Mouse (Mus musculus): ENCODE data around the gene Ush1g. TPM values are rescaled to one million over a fixed set of nuclear protein-coding genes. Genes with fewer than 3 reads are reported as not detected.
A peak's percentile ranks its signal among the peaks of the same experiment; 100 is the strongest.

Ush1g gene
- polyA plus RNA-seq, 1 experiment, result 0.24 TPM

- Histone ChIP-seq H3K4me3 (ENCODE audit: low read depth, low read length) (no peak overlapping the region), H3K9ac (ENCODE audit: low read depth, poor library complexity, severe bottlenecking) (no peak overlapping the region), H3K27ac (ENCODE audit: insufficient read depth, low read length) (no peak overlapping the region), H3K27me3 (ENCODE audit: control insufficient read depth, insufficient read depth, low read length, poor library complexity, severe bottlenecking) (no peaks in the 10 kb centered on the region), H3K9me3 (replicated peaks; ENCODE audit: control insufficient read depth, insufficient read depth, low read length, poor library complexity, severe bottlenecking) (no peaks in the 10 kb centered on the region), H3K36me3 (ENCODE audit: control insufficient read depth, insufficient read depth, low read length, poor library complexity, severe bottlenecking) (no peaks in the 10 kb centered on the region), H3K4me1 (ENCODE audit: control insufficient read depth, insufficient read depth, low read length) (peaks cover 2% of the 10 kb centered on the region)
- TF ChIP-seq EP300 (IDR thresholded peaks at IDR 0.05; ENCODE audit: insufficient read depth, low read depth, low read length), result no peak
- TF ChIP-seq CTCF (IDR thresholded peaks at IDR 0.05; ENCODE audit: low read depth, low read length), result no peak
- no peak for TF ChIP-seq POLR2A (IDR thresholded peaks at IDR 0.05; ENCODE audit: insufficient read depth, low read length)
These were observed 39.5 kb downstream of the Ush1g start for GRCm38 (mm10) chr11:115282295-115282694.

- Histone ChIP-seq H3K4me3 (ENCODE audit: low read depth, low read length) (no peak overlapping the region), H3K9me3 (replicated peaks; ENCODE audit: control insufficient read depth, insufficient read depth, low read length, poor library complexity, severe bottlenecking) (no peaks in the 10 kb centered on the region), H3K36me3 (ENCODE audit: control insufficient read depth, insufficient read depth, low read length, poor library complexity, severe bottlenecking) (no peaks in the 10 kb centered on the region), H3K9ac (ENCODE audit: low read depth, poor library complexity, severe bottlenecking) (no peak overlapping the region), H3K27ac (ENCODE audit: insufficient read depth, low read length) (no peak overlapping the region), H3K27me3 (ENCODE audit: control insufficient read depth, insufficient read depth, low read length, poor library complexity, severe bottlenecking) (no peaks in the 10 kb centered on the region), H3K4me1 (ENCODE audit: control insufficient read depth, insufficient read depth, low read length) (peaks cover 5% of the 10 kb centered on the region)
- TF ChIP-seq EP300 (IDR thresholded peaks at IDR 0.05; ENCODE audit: insufficient read depth, low read depth, low read length) (no peak), POLR2A (IDR thresholded peaks at IDR 0.05; ENCODE audit: insufficient read depth, low read length) (no peak), CTCF (IDR thresholded peaks at IDR 0.05; ENCODE audit: low read depth, low read length) (no peak)
These were observed 42.1 kb downstream of the Ush1g start for GRCm38 (mm10) chr11:115279726-115280125.

GRCm38 (mm10) chr11:115278176-115278575 is 43.7 kb downstream of the Ush1g start:
- H3K36me3 ChIP-seq (ENCODE audit: control insufficient read depth, insufficient read depth, low read length, poor library complexity, severe bottlenecking), result no peaks in the 10 kb centered on the region
- peaks cover 5% of the 10 kb centered on the region for H3K4me1 ChIP-seq (ENCODE audit: control insufficient read depth, insufficient read depth, low read length)
- H3K4me3 ChIP-seq (ENCODE audit: low read depth, low read length), result no peak overlapping the region
- 0 out of 2 replicates have a peak overlapping the region, but pooled peaks have one; percentile 74 for H3K9ac ChIP-seq (ENCODE audit: low read depth, poor library complexity, severe bottlenecking)
- H3K9me3 ChIP-seq (replicated peaks; ENCODE audit: control insufficient read depth, insufficient read depth, low read length, poor library complexity, severe bottlenecking), result no peaks in the 10 kb centered on the region
- TF ChIP-seq EP300 (IDR thresholded peaks at IDR 0.05; ENCODE audit: insufficient read depth, low read depth, low read length), result no peak
- no peak for TF ChIP-seq POLR2A (IDR thresholded peaks at IDR 0.05; ENCODE audit: insufficient read depth, low read length)
- no peak for TF ChIP-seq CTCF (IDR thresholded peaks at IDR 0.05; ENCODE audit: low read depth, low read length)
- no peak overlapping the region for H3K27ac ChIP-seq (ENCODE audit: insufficient read depth, low read length)
- no peaks in the 10 kb centered on the region for H3K27me3 ChIP-seq (ENCODE audit: control insufficient read depth, insufficient read depth, low read length, poor library complexity, severe bottlenecking)

GRCm38 (mm10) chr11:115277604-115277975 is 44.3 kb downstream of the Ush1g start:
- no peak overlapping the region for H3K27ac ChIP-seq (ENCODE audit: insufficient read depth, low read length)
- peak overlapping the region; percentile 74 for H3K9ac ChIP-seq (ENCODE audit: low read depth, poor library complexity, severe bottlenecking)
- no peaks in the 10 kb centered on the region for H3K27me3 ChIP-seq (ENCODE audit: control insufficient read depth, insufficient read depth, low read length, poor library complexity, severe bottlenecking)
- peak overlapping the region; percentile 89 for H3K4me3 ChIP-seq (ENCODE audit: low read depth, low read length)
- H3K4me1 ChIP-seq (ENCODE audit: control insufficient read depth, insufficient read depth, low read length), result peaks cover 5% of the 10 kb centered on the region
- TF ChIP-seq POLR2A (IDR thresholded peaks at IDR 0.05; ENCODE audit: insufficient read depth, low read length) (no peak), CTCF (IDR thresholded peaks at IDR 0.05; ENCODE audit: low read depth, low read length) (no peak), EP300 (IDR thresholded peaks at IDR 0.05; ENCODE audit: insufficient read depth, low read depth, low read length) (no peak)
- no peaks in the 10 kb centered on the region for H3K36me3 ChIP-seq (ENCODE audit: control insufficient read depth, insufficient read depth, low read length, poor library complexity, severe bottlenecking)
- no peaks in the 10 kb centered on the region for H3K9me3 ChIP-seq (replicated peaks; ENCODE audit: control insufficient read depth, insufficient read depth, low read length, poor library complexity, severe bottlenecking)

GRCm38 (mm10) chr11:115276780-115277603 is 44.8 kb downstream of the Ush1g start, which contains the start of gene Fdxr:
Gene Fdxr, minus strand, starts transcription at chr11:115277050.
- H3K27me3 ChIP-seq (ENCODE audit: control insufficient read depth, insufficient read depth, low read length, poor library complexity, severe bottlenecking), result no peaks in the 10 kb centered on the region
- H3K4me3 ChIP-seq (ENCODE audit: low read depth, low read length), result peak within 1 kb of the TSS; percentile 89
- peaks cover 2% of the 10 kb centered on the region for H3K4me1 ChIP-seq (ENCODE audit: control insufficient read depth, insufficient read depth, low read length)
- peak within 1 kb of the TSS; percentile 35; the same call in 1 of the 2 replicates for H3K27ac ChIP-seq (ENCODE audit: insufficient read depth, low read length)
- no peaks in the 10 kb centered on the region for H3K36me3 ChIP-seq (ENCODE audit: control insufficient read depth, insufficient read depth, low read length, poor library complexity, severe bottlenecking)
- no peaks in the 10 kb centered on the region for H3K9me3 ChIP-seq (replicated peaks; ENCODE audit: control insufficient read depth, insufficient read depth, low read length, poor library complexity, severe bottlenecking)
- H3K9ac ChIP-seq (ENCODE audit: low read depth, poor library complexity, severe bottlenecking), result peak within 1 kb of the TSS; percentile 74
- TF ChIP-seq POLR2A (IDR thresholded peaks at IDR 0.05; ENCODE audit: insufficient read depth, low read length), result peak; percentile 91
- no peak for TF ChIP-seq EP300 (IDR thresholded peaks at IDR 0.05; ENCODE audit: insufficient read depth, low read depth, low read length)

- Histone ChIP-seq H3K4me1 (ENCODE audit: control insufficient read depth, insufficient read depth, low read length) (peaks cover 2% of the 10 kb centered on the region), H3K4me3 (ENCODE audit: low read depth, low read length) (peak overlapping the region; percentile 37), H3K27me3 (ENCODE audit: control insufficient read depth, insufficient read depth, low read length, poor library complexity, severe bottlenecking) (no peaks in the 10 kb centered on the region), H3K9ac (ENCODE audit: low read depth, poor library complexity, severe bottlenecking) (peak overlapping the region; percentile 74), H3K9me3 (replicated peaks; ENCODE audit: control insufficient read depth, insufficient read depth, low read length, poor library complexity, severe bottlenecking) (no peaks in the 10 kb centered on the region), H3K27ac (ENCODE audit: insufficient read depth, low read length) (no peak overlapping the region), H3K36me3 (ENCODE audit: control insufficient read depth, insufficient read depth, low read length, poor library complexity, severe bottlenecking) (no peaks in the 10 kb centered on the region)
- TF ChIP-seq CTCF (IDR thresholded peaks at IDR 0.05; ENCODE audit: low read depth, low read length) (no peak), POLR2A (IDR thresholded peaks at IDR 0.05; ENCODE audit: insufficient read depth, low read length) (no peak), EP300 (IDR thresholded peaks at IDR 0.05; ENCODE audit: insufficient read depth, low read depth, low read length) (no peak)
These were observed 45.9 kb downstream of the Ush1g start for GRCm38 (mm10) chr11:115275954-115276353.

Data from ES-Bruce4 (cell line).